Mouse (Mus musculus): Measurements from ENCODE around the gene Csdc2.

Csdc2 gene

GRCm38 (mm10) chr15:81989371-81990062, 53.0 kb downstream of the Csdc2 start:
- DNase-seq (ENCODE audit: inconsistent ontology term), result peak; percentile 89

- DNase-seq (ENCODE audit: inconsistent ontology term), result no peak
Measured at GRCm38 (mm10) chr15:81990549-81990948, 54.0 kb downstream of the Csdc2 start.

- no peak for DNase-seq (ENCODE audit: inconsistent ontology term)
Measured at GRCm38 (mm10) chr15:81993992-81994391, 57.4 kb downstream of the Csdc2 start.

Measured in Muller cell, postnatal 12 days (primary cell).